24 mouse cellular contexts compared by ENCODE assay signal in genomic region chr7:132977981-132978380, GRCm38 (mm10).
"Had no signal": no experiment of that assay in that cellular context is flagged by ENCODE, and none has a peak within 500 bp of the region (broad histone marks: within the 10 kb centered on the region; RNA-seq: fewer than 3 reads in every experiment).

No protein-coding gene starts in this region.

- H3K4me3 ChIP-seq: heart, adult 2 months; heart, embryonic 13.5 days; heart, embryonic 15.5 days; hindbrain, embryonic 13.5 days; hindbrain, embryonic 15.5 days; limb, embryonic 13.5 days; limb, embryonic 15.5 days had no signal

- H3K9me3 ChIP-seq: heart, embryonic 13.5 days; heart, embryonic 15.5 days; hindbrain, embryonic 13.5 days; hindbrain, embryonic 15.5 days; limb, embryonic 13.5 days; limb, embryonic 15.5 days had no signal

- H3K27ac ChIP-seq: heart, adult 2 months; heart, embryonic 13.5 days; heart, embryonic 15.5 days; hindbrain, embryonic 13.5 days; hindbrain, embryonic 15.5 days; hindbrain, postnatal 0 days; kidney, postnatal 0 days; limb, embryonic 13.5 days; limb, embryonic 15.5 days; liver, embryonic 14.5 days had no signal

- H3K9ac ChIP-seq: forebrain, postnatal 0 days; heart, embryonic 13.5 days; heart, embryonic 15.5 days; hindbrain, embryonic 13.5 days; hindbrain, embryonic 15.5 days; limb, embryonic 13.5 days; limb, embryonic 15.5 days; liver, embryonic 14.5 days had no signal

- DNase-seq: forebrain, postnatal 0 days; gastrocnemius, postnatal 14 days; gastrocnemius, postnatal 36 days; heart, adult 11 months; heart, adult 2 months; heart, postnatal 14 days; heart, postnatal 36 days; kidney, adult 11 months; kidney, postnatal 25 days; layer of hippocampus, adult 9-11 months; layer of hippocampus, postnatal 36 days; left cerebral cortex, postnatal 4 days had no signal

- H3K4me1 ChIP-seq: heart, embryonic 15.5 days; hindbrain, embryonic 15.5 days; limb, embryonic 13.5 days; limb, embryonic 15.5 days had no signal

- H3K4me2 ChIP-seq: heart, embryonic 11.5 days; heart, embryonic 13.5 days; heart, embryonic 15.5 days; hindbrain, embryonic 13.5 days; hindbrain, embryonic 15.5 days; limb, embryonic 13.5 days; limb, embryonic 15.5 days; liver, embryonic 11.5 days had no signal

- H3K27me3 ChIP-seq: heart, embryonic 13.5 days; heart, embryonic 15.5 days; hindbrain, embryonic 13.5 days; hindbrain, embryonic 15.5 days; limb, embryonic 13.5 days; limb, embryonic 15.5 days had no signal

- ATAC-seq: forebrain, postnatal 0 days; hindbrain, postnatal 0 days; intestine, embryonic 16.5 days had no signal
